Mouse (Mus musculus): ENCODE results near the gene Avpi1.

Avpi1 gene

DNA sequence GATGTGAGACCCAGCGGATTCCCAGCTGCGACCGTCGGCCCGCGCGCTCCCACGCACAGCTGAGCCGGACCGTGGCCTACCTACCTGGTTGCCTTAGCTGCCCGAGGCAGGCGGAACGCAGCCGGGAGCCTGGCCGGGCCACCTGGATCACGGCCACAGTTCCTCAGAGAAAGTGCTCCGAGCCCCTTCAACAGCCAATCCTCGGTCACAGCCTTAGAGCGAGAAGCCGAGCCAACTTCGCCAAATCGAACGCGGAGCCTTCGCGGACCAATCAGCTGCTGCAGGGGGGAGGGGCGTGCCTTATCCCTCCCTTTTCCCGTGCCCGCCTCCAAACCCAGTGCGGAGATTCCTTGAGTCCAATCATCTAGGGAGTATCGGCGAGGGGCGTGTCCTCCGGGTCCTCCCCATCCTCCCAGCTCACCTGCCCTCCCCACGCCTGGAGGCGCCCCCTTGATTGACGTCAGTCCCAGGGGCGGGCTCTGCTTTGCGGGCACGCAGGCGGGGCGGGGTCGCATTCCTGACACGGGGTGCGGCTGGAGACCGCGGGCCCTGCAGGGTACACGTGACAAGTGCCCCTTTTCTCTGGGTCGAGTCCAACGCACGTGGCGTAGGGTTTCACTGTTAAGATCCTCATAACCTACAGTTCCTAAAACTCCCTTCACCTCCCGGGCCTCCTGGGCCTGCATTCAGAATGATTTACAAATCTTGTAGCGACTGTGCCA is at the start of gene Avpi1:
Avpi1 (minus strand) TSS at position 273 of the 722 bp plus-strand sequence.
- Histone ChIP-seq H3K4me1 (replicated peaks; ENCODE audit: low read depth, low read length) (peaks cover 90% of the 10 kb centered on the region), H3K4me3 (replicated peaks; ENCODE audit: low read length) (peak within 1 kb of the TSS; percentile 96), H3K36me3 (ENCODE audit: insufficient read depth, low read length) (peaks cover 45% of the 10 kb centered on the region), H3K27me3 (ENCODE audit: insufficient read depth, low read length) (no peaks in the 10 kb centered on the region), H3K9me3 (ENCODE audit: low read length) (no peaks in the 10 kb centered on the region)
- TF ChIP-seq POU5F1 (IDR thresholded peaks at IDR 0.05; ENCODE audit: borderline replicate concordance, low read length) (no peak), CTCF (conservative IDR thresholded peaks at IDR 0.05; ENCODE audit: low read length) (no peak), NANOG (IDR thresholded peaks at IDR 0.05; ENCODE audit: borderline replicate concordance, low read length) (no peak)

DNA sequence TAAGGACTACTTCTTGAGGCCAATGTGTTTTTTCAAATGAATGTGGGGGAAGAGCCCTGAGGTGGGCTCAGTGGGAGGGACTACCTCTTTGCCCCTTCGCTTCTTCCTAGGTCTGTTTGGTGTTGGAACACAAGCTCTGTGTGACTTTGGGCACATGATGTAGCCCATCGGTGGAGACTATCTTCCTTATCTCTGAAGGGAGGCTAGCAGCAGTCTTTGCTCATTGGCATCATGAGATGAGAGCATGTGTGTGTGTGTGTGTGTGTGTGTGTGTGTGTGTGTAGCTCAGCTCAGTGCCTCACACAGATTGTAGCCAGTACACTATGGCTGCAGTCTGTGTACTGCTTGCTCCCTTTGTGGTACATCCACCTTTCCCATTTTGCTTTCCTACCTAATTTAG is 48.6 kb upstream of the Avpi1 start:
- H3K36me3 ChIP-seq (ENCODE audit: insufficient read depth, low read length), result peaks cover 78% of the 10 kb centered on the region
- peaks cover 20% of the 10 kb centered on the region for H3K4me1 ChIP-seq (replicated peaks; ENCODE audit: low read depth, low read length)
- H3K27me3 ChIP-seq (ENCODE audit: insufficient read depth, low read length), result no peaks in the 10 kb centered on the region
- TF ChIP-seq POU5F1 (IDR thresholded peaks at IDR 0.05; ENCODE audit: borderline replicate concordance, low read length) (no peak), CTCF (conservative IDR thresholded peaks at IDR 0.05; ENCODE audit: low read length) (no peak), NANOG (IDR thresholded peaks at IDR 0.05; ENCODE audit: borderline replicate concordance, low read length) (no peak)
- no peak overlapping the region for H3K4me3 ChIP-seq (replicated peaks; ENCODE audit: low read length)
- H3K9me3 ChIP-seq (ENCODE audit: low read length), result no peaks in the 10 kb centered on the region

DNA sequence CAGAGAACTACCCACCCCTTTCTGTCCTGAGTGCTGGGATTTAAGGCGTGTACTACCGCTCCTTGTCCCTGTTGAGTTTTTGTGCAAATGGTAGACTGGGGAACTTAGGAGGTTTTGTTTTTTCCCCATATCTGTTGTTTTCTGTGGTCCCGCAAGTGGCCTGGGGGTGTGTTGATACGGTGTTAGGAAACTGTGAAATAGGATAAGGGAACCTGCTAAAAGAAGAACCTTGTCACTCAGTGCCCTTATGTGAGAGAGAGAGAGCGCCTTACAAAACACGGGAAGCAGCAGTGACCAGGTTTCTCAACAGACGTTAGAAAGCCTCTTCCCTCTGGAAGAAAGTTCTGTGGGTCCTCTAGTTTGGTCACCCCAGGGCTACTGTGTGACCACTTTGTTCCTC is 48.0 kb upstream of the Avpi1 start:
- Histone ChIP-seq H3K9me3 (ENCODE audit: low read length) (no peaks in the 10 kb centered on the region), H3K27me3 (ENCODE audit: insufficient read depth, low read length) (no peaks in the 10 kb centered on the region), H3K4me3 (replicated peaks; ENCODE audit: low read length) (no peak overlapping the region), H3K4me1 (replicated peaks; ENCODE audit: low read depth, low read length) (peaks cover 18% of the 10 kb centered on the region), H3K36me3 (ENCODE audit: insufficient read depth, low read length) (peaks cover 73% of the 10 kb centered on the region)
- TF ChIP-seq NANOG (IDR thresholded peaks at IDR 0.05; ENCODE audit: borderline replicate concordance, low read length) (no peak), CTCF (conservative IDR thresholded peaks at IDR 0.05; ENCODE audit: low read length) (no peak), POU5F1 (IDR thresholded peaks at IDR 0.05; ENCODE audit: borderline replicate concordance, low read length) (no peak)

DNA sequence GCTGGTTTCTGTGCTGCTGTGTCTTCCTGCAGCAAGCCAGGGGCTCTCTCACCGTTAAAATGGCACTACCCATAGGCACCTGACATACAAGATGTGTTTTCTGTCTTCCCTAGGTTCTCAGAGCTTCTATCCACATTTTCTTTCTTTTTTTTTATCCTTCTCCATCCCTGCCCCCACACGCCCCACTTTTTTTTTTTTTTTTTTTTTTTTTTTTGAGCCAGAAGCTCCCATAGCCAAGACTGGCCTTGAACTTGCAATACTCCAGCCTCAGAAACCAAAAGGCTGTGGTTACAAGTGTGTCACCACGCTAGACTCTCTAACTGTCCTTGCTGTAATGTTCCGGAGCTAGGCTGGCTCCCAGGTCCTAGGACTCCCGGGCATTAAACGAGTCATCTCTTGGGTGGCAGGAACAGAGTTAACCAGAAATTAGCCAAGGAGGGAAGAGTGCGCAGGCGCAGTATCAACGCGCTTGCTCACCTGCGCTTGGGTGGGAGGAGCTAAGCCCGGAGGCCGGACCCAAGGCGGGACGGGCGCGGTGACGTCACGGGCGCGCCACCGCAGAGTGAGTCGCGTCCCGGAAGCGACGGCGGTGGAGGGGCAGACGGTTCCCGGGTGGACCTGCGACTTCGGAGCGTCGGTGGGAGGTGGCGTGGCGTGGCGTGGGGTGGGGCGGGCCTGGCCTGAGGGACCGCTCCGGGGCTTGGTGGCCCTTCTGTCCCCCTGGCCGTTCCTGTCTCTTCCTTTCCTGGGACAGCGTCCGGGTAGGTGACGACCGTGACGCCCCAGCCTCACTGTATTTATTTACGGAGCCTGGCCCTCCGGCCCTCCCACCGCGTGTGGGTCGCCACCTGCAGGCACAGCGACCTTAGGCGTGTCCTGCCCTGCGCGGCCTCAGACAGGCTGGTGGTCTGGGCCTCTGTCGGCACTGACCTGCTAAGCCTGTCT is 41.4 kb upstream of the Avpi1 start:
- H3K36me3 ChIP-seq (ENCODE audit: insufficient read depth, low read length), result peaks cover 14% of the 10 kb centered on the region
- TF ChIP-seq NANOG (IDR thresholded peaks at IDR 0.05; ENCODE audit: borderline replicate concordance, low read length) (no peak), CTCF (conservative IDR thresholded peaks at IDR 0.05; ENCODE audit: low read length) (no peak), POU5F1 (IDR thresholded peaks at IDR 0.05; ENCODE audit: borderline replicate concordance, low read length) (no peak)
- H3K9me3 ChIP-seq (ENCODE audit: low read length), result no peaks in the 10 kb centered on the region
- peak overlapping the region; percentile 97 for H3K4me3 ChIP-seq (replicated peaks; ENCODE audit: low read length)
- peaks cover 41% of the 10 kb centered on the region for H3K4me1 ChIP-seq (replicated peaks; ENCODE audit: low read depth, low read length)
- H3K27me3 ChIP-seq (ENCODE audit: insufficient read depth, low read length), result peaks cover 13% of the 10 kb centered on the region; the same call in 1 of the 2 replicates

DNA sequence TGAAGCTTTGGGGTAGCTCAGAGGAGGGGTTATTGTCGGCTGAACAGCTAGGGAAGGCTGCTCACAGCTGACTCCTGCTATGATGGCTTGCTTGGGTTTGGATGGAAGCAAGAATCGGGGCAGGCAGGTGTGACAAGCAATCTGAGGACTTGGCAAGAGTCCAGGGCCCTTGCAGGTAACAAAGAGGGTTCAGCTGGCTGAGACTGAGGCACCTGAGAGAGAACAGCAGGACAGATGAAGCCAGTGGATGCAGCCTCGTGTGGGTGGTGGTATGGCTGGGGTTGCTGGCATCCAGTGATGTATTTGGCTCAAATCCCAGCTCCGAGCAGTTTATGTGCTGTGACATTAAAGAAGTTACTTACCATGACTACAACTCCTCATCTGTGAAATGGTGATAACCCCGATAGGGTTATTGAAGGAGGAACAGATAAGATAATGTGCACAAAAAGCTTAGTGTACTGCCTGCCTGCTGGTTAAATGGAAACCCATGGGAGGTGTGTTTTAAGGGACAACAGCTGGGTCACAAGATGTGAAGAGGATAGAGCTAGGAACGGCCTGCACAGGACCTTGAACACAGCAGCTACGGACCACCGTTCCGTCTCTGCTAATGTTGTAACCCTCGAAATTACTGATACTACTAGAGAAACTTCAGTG is 40.6 kb upstream of the Avpi1 start:
- peaks cover 13% of the 10 kb centered on the region; the same call in 1 of the 2 replicates for H3K27me3 ChIP-seq (ENCODE audit: insufficient read depth, low read length)
- no peak for TF ChIP-seq CTCF (conservative IDR thresholded peaks at IDR 0.05; ENCODE audit: low read length)
- no peak for TF ChIP-seq NANOG (IDR thresholded peaks at IDR 0.05; ENCODE audit: borderline replicate concordance, low read length)
- TF ChIP-seq POU5F1 (IDR thresholded peaks at IDR 0.05; ENCODE audit: borderline replicate concordance, low read length), result no peak
- peaks cover 7% of the 10 kb centered on the region for H3K9me3 ChIP-seq (ENCODE audit: low read length)
- H3K4me1 ChIP-seq (replicated peaks; ENCODE audit: low read depth, low read length), result peaks cover 41% of the 10 kb centered on the region
- peaks cover 9% of the 10 kb centered on the region for H3K36me3 ChIP-seq (ENCODE audit: insufficient read depth, low read length)
- H3K4me3 ChIP-seq (replicated peaks; ENCODE audit: low read length), result no peak overlapping the region

DNA sequence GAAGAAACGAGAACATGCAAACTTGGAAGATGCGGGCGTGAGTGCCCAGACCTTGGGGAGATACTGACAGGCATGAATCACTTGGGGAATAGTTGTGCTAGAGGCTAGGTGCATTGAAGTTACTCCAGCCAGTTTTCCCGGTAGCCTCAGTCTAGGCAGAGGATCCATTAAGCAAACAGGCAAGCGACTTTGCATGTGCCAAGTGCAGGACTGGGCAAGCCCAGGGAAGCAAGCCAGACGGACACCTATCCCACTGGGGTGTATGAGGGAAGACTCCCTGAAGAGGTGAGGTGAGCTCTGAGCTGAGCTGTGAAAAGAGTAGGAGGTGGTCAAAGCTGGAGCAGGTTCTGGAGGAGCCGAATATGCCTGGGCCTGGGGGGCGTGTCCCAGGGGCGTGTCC is 38.6 kb upstream of the Avpi1 start:
- peaks cover 19% of the 10 kb centered on the region for H3K9me3 ChIP-seq (ENCODE audit: low read length)
- H3K27me3 ChIP-seq (ENCODE audit: insufficient read depth, low read length), result peaks cover 13% of the 10 kb centered on the region; the same call in 1 of the 2 replicates
- no peak overlapping the region for H3K4me3 ChIP-seq (replicated peaks; ENCODE audit: low read length)
- H3K4me1 ChIP-seq (replicated peaks; ENCODE audit: low read depth, low read length), result peaks cover 41% of the 10 kb centered on the region
- no peaks in the 10 kb centered on the region for H3K36me3 ChIP-seq (ENCODE audit: insufficient read depth, low read length)
- TF ChIP-seq CTCF (conservative IDR thresholded peaks at IDR 0.05; ENCODE audit: low read length) (no peak), NANOG (IDR thresholded peaks at IDR 0.05; ENCODE audit: borderline replicate concordance, low read length) (no peak), POU5F1 (IDR thresholded peaks at IDR 0.05; ENCODE audit: borderline replicate concordance, low read length) (no peak)

DNA sequence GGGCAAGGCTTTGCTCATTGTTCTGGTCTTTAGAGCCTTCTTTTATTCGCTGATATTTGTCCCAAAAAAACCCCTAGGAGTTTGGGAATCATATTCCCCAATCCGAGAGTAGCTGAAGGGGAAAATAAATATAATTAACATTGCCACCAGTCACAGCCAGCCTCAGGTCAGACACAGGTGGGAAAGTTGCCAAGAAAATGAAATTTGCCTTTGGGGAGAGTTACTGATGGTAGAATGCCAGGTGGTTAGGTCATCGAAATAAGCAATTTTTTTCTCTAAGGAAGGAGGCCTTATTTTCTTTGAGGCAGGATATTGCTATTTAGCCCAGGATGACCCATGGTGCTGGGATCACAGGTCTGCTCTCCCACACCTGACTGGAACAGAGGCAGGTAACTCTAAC is 37.9 kb upstream of the Avpi1 start:
- H3K36me3 ChIP-seq (ENCODE audit: insufficient read depth, low read length), result no peaks in the 10 kb centered on the region
- peaks cover 13% of the 10 kb centered on the region; the same call in 1 of the 2 replicates for H3K27me3 ChIP-seq (ENCODE audit: insufficient read depth, low read length)
- H3K4me3 ChIP-seq (replicated peaks; ENCODE audit: low read length), result no peak overlapping the region
- H3K9me3 ChIP-seq (ENCODE audit: low read length), result peaks cover 19% of the 10 kb centered on the region
- no peak for TF ChIP-seq NANOG (IDR thresholded peaks at IDR 0.05; ENCODE audit: borderline replicate concordance, low read length)
- TF ChIP-seq CTCF (conservative IDR thresholded peaks at IDR 0.05; ENCODE audit: low read length), result no peak
- TF ChIP-seq POU5F1 (IDR thresholded peaks at IDR 0.05; ENCODE audit: borderline replicate concordance, low read length), result no peak
- peaks cover 38% of the 10 kb centered on the region for H3K4me1 ChIP-seq (replicated peaks; ENCODE audit: low read depth, low read length)

DNA sequence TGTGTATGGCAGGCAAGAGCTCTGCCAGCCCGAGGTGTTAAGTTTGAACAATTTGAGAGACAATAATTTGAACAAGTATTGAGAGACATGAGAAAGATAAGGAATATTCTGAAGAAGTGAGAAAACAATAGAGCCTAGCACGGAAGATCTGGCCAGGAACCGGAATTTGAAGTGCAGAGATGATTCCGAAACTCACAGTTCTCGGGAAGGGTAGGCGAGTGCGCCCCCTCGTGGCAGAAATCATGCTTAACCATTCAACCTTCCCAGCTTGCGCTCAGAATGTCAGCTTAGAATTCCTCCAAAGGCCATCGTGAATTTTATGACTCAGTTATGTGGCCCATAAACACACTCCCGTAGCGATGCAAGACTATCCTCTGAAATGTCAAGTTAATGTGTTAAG is 37.3 kb upstream of the Avpi1 start:
- TF ChIP-seq CTCF (conservative IDR thresholded peaks at IDR 0.05; ENCODE audit: low read length), result peak; percentile 78
- no peak for TF ChIP-seq POU5F1 (IDR thresholded peaks at IDR 0.05; ENCODE audit: borderline replicate concordance, low read length)
- Histone ChIP-seq H3K27me3 (ENCODE audit: insufficient read depth, low read length) (peaks cover 13% of the 10 kb centered on the region; the same call in 1 of the 2 replicates), H3K4me1 (replicated peaks; ENCODE audit: low read depth, low read length) (peaks cover 32% of the 10 kb centered on the region), H3K9me3 (ENCODE audit: low read length) (peaks cover 23% of the 10 kb centered on the region), H3K36me3 (ENCODE audit: insufficient read depth, low read length) (no peaks in the 10 kb centered on the region), H3K4me3 (replicated peaks; ENCODE audit: low read length) (no peak overlapping the region)

All from E14TG2a.4 (cell line).